Mouse (Mus musculus) kidney, postnatal 0 days (tissue): ENCODE measurements around the gene Olfr148. TPM values are rescaled to one million over a fixed set of nuclear protein-coding genes. Genes with fewer than 3 reads are reported as not detected.
A peak's percentile ranks its signal among the peaks of the same experiment; 100 is the strongest.

Source experiments
- ATAC-seq: fragments of 200-750 bp; cut with Nextera tagmentation; replicated peaks from 2 replicates; pipeline ENCODE4 v1.8.0; 2017; ENCODE audit warnings: low read depth, moderate number of reproducible peaks, moderate TSS enrichment, moderate library complexity; ENCODE audit not compliant: low FRiP score
- DNase-seq: peaks from one replicate; pipeline ENCODE4 v3.0.0-alpha.2; 2016; ENCODE audit warnings: low spot score
- H3K27ac ChIP-seq: fragments of 300-500 bp; sonication (generic); 2 replicates; pipeline ENCODE4 v1.5.1; 2014; ENCODE audit warnings: mild to moderate bottlenecking
- H3K27me3 ChIP-seq: fragments of 300-500 bp; sonication (generic); 2 replicates; pipeline ENCODE4 v1.6.1; 2014; ENCODE audit warnings: low read length, mixed read lengths; ENCODE audit not compliant: insufficient read depth
- H3K36me3 ChIP-seq: fragments of 300-500 bp; sonication (generic); 2 replicates; pipeline ENCODE4 v1.6.1; 2014; ENCODE audit warnings: low read length, mixed read lengths; ENCODE audit not compliant: insufficient read depth
- H3K4me1 ChIP-seq: fragments of 300-500 bp; sonication (generic); replicated peaks from 2 replicates; pipeline ENCODE4 v1.6.1; 2014; ENCODE audit warnings: antibody characterized with exemption, low read length, mixed read lengths; ENCODE audit not compliant: insufficient read depth
- H3K4me2 ChIP-seq: fragments of 300-500 bp; sonication (generic); 2 replicates; pipeline ENCODE4 v1.6.1; 2014; ENCODE audit warnings: mild to moderate bottlenecking, low read length, moderate library complexity, mixed read lengths
- H3K4me3 ChIP-seq: fragments of 300-500 bp; sonication (generic); replicated peaks from 2 replicates; pipeline ENCODE4 v1.5.1; 2014; ENCODE audit warnings: low read depth, low read length
- H3K9ac ChIP-seq: fragments of 300-500 bp; sonication (generic); 2 replicates; pipeline ENCODE4 v1.6.1; 2014; ENCODE audit warnings: low read depth, low read length
- H3K9me3 ChIP-seq: fragments of 300-500 bp; sonication (generic); replicated peaks from 2 replicates; pipeline ENCODE4 v1.6.1; 2016; ENCODE audit warnings: low read length, inconsistent platforms, mixed read lengths
- CTCF ChIP-seq: IDR thresholded peaks from 2 replicates; pipeline ENCODE4 v1.5.1; 2016; ENCODE audit warnings: antibody characterized with exemption, low read depth, mild to moderate bottlenecking, moderate library complexity
- WGBS: fragments of 180-500 bp; shearing (Covaris S2); extraction: QIAGEN DNeasy Blood & Tissue Kit; methylation state at CpG from one replicate; pipeline ENCODE4 v1.1.7; 2014; 5-methylcytosine and 5-hydroxymethylcytosine counted together
- polyA plus RNA-seq: library from polyadenylated mRNA; unstranded; fragments of >200 nt; fragmentation: Nextera tagmentation; extraction: Ambion mirVana; gene quantifications from 2 replicates; pipeline ENCODE4 v1.2.1, GENCODE M21; 2015

Olfr148 gene
- polyA plus RNA-seq, 1 experiment from 2014 or later = not detected

DNA sequence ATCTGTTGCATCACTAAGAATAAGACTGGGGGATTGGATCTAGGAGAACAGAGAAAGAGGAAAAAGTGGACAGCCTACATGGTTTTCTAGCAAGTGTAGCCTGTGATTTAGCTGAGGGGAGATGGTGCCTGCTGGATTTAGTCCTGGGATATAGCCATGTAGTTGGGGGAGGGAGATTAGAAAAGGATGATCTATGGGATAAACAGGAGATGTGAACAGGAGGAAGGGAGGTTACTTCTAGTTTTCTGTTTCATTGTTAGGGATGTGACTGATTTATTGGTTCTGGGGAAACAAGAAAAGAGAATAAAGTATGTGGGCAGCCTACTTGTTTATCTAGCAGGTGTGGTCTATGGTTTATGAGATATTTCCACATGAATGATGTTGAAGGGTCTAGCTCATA is 2.0 kb upstream of the Olfr148 start:
- DNase-seq = peak; percentile 66
- no peak for TF ChIP-seq CTCF
- Histone ChIP-seq H3K9me3 (no peaks in the 10 kb centered on the region), H3K36me3 (no peaks in the 10 kb centered on the region), H3K4me1 (0 out of 2 replicates have a peak, but pooled peaks cover 3% of the 10 kb centered on the region), H3K4me2 (no peak overlapping the region), H3K27me3 (no peaks in the 10 kb centered on the region), H3K9ac (no peak overlapping the region), H3K27ac (no peak overlapping the region), H3K4me3 (no peak overlapping the region)
- ATAC-seq = peak; percentile 29; the same call in 1 of the 2 replicates

DNA sequence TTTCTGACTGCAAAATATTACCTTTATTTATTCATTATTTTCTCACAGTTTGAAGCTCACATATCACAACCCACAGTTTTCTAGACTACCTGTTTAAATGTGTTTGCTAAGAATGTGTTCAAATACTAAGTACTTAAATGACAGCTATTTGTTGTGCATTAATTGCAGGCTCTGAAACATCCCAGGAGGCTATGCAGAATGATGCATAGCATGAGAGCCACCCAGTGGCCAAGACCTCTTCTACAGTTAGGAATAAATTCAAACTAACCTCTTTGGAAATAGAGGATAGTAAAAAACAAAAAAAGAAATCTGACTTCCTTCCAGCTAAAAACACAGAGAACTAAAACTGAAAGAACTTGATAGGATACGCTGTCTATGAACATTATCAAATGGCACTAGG is 1.5 kb downstream of the Olfr148 start:
- H3K4me1 ChIP-seq = no peaks in the 10 kb centered on the region
- 61% methylated on average over 1 of the region's 1 CpGs for WGBS
- no peak overlapping the region for H3K4me3 ChIP-seq
- no peak for ATAC-seq
- H3K9ac ChIP-seq = no peak overlapping the region
- H3K27ac ChIP-seq = no peak overlapping the region
- no peaks in the 10 kb centered on the region for H3K36me3 ChIP-seq
- H3K9me3 ChIP-seq = no peaks in the 10 kb centered on the region
- TF ChIP-seq CTCF = peak; percentile 65
- no peak overlapping the region for H3K4me2 ChIP-seq
- no peaks in the 10 kb centered on the region for H3K27me3 ChIP-seq
- peak; percentile 60 for DNase-seq

DNA sequence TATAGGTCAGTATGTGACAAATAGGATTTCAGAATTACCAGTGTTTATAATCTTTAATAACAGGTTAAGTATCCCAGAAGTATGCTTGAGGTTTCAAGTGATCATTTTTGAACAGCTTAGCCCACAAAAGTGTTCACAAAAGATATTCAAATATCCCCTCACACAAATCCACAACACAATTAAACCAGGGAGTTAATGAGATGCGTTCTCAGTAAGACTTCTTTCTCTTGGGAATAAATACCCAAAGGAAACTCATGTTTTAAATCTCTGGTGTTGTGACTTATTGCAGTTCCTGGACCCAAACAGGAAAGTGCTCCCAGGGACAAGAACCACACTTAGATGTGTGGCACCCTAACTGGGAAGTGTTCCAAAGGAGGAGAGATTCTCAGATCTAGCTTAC is 10.6 kb downstream of the Olfr148 start, which contains the start of gene Olfr960:
TSS of gene Olfr960 (plus strand) at position 301 of the 400 bp plus-strand sequence.
- Histone ChIP-seq H3K27ac (no peak within 1 kb of the TSS), H3K9ac (no peak within 1 kb of the TSS), H3K4me3 (no peak within 1 kb of the TSS), H3K27me3 (no peaks in the 10 kb centered on the region), H3K9me3 (no peaks in the 10 kb centered on the region), H3K4me1 (no peaks in the 10 kb centered on the region), H3K36me3 (no peaks in the 10 kb centered on the region), H3K4me2 (no peak within 1 kb of the TSS)
- WGBS = 83% methylated on average over 1 of the region's 1 CpGs
- no peak for TF ChIP-seq CTCF
- no peak for DNase-seq
- no peak for ATAC-seq

DNA sequence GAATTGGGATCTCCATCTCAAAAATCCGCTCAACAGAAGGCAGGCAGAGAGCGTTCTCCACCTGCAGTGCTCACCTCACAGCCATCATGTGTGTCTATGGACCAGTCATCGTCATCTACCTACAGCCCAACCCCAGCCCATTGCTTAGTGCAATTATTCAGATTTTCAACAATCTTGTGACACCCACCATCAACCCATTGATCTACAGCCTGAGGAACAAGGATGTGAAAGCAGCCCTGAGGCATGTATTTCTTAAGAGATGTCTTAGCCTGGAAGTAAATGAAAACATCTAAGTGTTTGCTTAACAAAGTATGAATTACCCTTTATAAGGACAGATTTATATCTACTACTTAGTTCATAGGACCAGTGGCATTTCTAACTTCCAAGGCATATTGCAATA is 13.3 kb downstream of the Olfr148 start:
- Histone ChIP-seq H3K9me3 (no peaks in the 10 kb centered on the region), H3K27ac (no peak overlapping the region), H3K4me3 (no peak overlapping the region), H3K27me3 (no peaks in the 10 kb centered on the region), H3K4me1 (no peaks in the 10 kb centered on the region), H3K4me2 (no peak overlapping the region), H3K9ac (no peak overlapping the region), H3K36me3 (no peaks in the 10 kb centered on the region)
- no peak for DNase-seq
- TF ChIP-seq CTCF = no peak
- 82% methylated on average over 3 of the region's 3 CpGs for WGBS
- no peak for ATAC-seq

DNA sequence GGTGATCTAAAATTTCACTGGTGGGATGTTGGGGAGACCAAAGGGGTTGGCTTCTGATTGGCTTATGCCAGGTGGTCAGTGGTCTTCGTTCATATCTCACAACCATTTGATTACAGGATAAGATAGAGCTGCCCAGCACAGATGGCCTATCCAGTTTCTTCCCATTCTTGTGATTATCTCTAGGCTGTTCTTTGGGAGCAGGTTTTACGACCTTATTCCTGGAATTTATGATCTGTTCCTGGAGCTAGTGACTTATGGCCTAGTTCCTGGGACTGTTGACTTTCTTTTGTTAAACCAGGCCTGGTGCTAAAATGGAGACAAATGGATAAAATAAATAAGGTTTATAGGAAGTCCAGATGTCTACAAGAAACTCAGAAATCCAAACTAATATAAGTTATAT is 14.3 kb downstream of the Olfr148 start:
- no peaks in the 10 kb centered on the region for H3K36me3 ChIP-seq
- peak; percentile 72 for DNase-seq
- no peak for TF ChIP-seq CTCF
- no peaks in the 10 kb centered on the region for H3K9me3 ChIP-seq
- ATAC-seq = no peak
- H3K27ac ChIP-seq = no peak overlapping the region
- WGBS = 15% methylated on average over 2 of the region's 2 CpGs
- H3K9ac ChIP-seq = no peak overlapping the region
- H3K4me1 ChIP-seq = no peaks in the 10 kb centered on the region
- H3K4me2 ChIP-seq = no peak overlapping the region
- H3K4me3 ChIP-seq = no peak overlapping the region
- H3K27me3 ChIP-seq = no peaks in the 10 kb centered on the region

DNA sequence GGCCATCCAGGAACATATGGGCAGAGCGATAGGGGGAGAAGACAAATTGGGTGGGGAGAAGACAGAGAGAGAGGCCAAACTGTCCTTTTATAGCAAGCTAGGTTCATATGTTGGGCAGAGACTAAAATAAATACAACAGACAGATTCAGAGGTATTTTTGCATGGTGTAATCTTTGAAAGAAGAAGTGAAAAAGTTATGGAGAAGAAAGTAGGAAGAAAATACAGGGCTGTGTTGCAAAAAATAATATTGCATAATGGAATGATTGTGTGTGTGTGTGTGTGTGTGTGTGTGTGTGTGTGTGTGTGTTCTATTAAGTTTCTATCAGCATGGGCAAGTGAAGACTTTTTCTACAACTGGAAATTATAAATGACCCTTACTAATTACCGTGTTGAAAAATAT is 18.6 kb downstream of the Olfr148 start:
- Histone ChIP-seq H3K27ac (no peak overlapping the region), H3K36me3 (no peaks in the 10 kb centered on the region), H3K9me3 (no peaks in the 10 kb centered on the region), H3K4me2 (no peak overlapping the region), H3K4me3 (no peak overlapping the region), H3K27me3 (no peaks in the 10 kb centered on the region), H3K4me1 (no peaks in the 10 kb centered on the region), H3K9ac (no peak overlapping the region)
- TF ChIP-seq CTCF = no peak
- ATAC-seq = no peak
- 65% methylated on average over 2 of the region's 2 CpGs for WGBS
- DNase-seq = no peak

DNA sequence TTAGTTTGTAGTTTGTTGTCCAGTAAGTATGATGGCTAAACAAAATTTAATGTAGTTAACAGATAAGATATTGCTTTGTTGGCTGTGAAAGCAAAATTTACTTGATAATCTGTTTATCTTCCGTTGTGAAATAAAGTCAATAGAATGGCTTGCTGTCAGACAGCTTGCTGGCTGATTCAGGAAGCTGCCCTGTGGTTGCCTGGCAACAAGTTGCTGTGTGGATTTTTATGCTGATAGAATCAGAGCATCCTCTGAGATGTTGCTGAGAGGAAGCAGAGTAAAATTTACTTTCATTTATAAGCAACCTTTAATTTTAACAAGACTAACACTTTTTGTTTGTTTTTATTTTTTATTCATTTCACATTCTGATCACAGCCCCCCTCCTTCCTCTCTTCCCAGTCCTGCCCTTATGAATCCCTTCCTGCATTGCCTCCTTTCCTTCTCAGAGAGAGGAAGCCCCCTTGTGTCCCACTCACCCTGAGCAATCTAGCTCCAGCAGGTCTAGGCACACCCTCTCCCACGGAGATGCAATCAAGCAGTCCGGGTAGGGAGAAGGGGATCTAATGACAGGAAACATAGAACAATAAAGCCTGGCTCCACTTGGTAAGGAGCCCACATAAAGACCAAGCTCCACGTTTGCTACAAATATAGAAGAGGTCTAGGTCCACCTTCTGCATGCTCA is 23.6 kb downstream of the Olfr148 start:
- no peak overlapping the region for H3K4me3 ChIP-seq
- H3K4me1 ChIP-seq = no peaks in the 10 kb centered on the region
- H3K27ac ChIP-seq = no peak overlapping the region
- H3K9ac ChIP-seq = no peak overlapping the region
- H3K4me2 ChIP-seq = no peak overlapping the region
- 7% methylated on average over 4 of the region's 4 CpGs for WGBS
- H3K9me3 ChIP-seq = no peaks in the 10 kb centered on the region
- no peak for ATAC-seq
- TF ChIP-seq CTCF = no peak
- no peaks in the 10 kb centered on the region for H3K36me3 ChIP-seq
- no peaks in the 10 kb centered on the region for H3K27me3 ChIP-seq
- DNase-seq = no peak
